Mouse (Mus musculus): Measurements from ENCODE around the gene Cutal.

- no peak for TF ChIP-seq CTCF (IDR thresholded peaks at IDR 0.05; ENCODE audit: control insufficient read depth, insufficient read depth, insufficient read length)
- no peak for TF ChIP-seq FOSL1 (IDR thresholded peaks at IDR 0.05; ENCODE audit: insufficient read depth, low read length, poor library complexity, severe bottlenecking)
- peak; percentile 72 for TF ChIP-seq USF1 (IDR thresholded peaks at IDR 0.05; ENCODE audit: low read depth)
- TF ChIP-seq MAX (IDR thresholded peaks at IDR 0.05) = no peak
- peak; percentile 38 for TF ChIP-seq CEBPB (IDR thresholded peaks at IDR 0.05; ENCODE audit: low read depth)
These were observed 64.3 kb downstream of the Cutal start for GRCm38 (mm10) chr2:34938269-34939208.

Measured in C2C12 (cell line).